Mouse (Mus musculus) cortical plate, adult 2 months (tissue): Measurements from ENCODE around the gene Nceh1.

Experiments
- CTCF ChIP-seq: fragments of 200-500 bp; IDR thresholded peaks from 2 replicates; pipeline ENCODE4 v1.5.1; 2011; ENCODE audit warnings: mild to moderate bottlenecking, control low read depth, low read length; ENCODE audit not compliant: insufficient read depth; ENCODE audit errors: extremely low read depth
- POLR2A ChIP-seq: fragments of 200-500 bp; IDR thresholded peaks from 2 replicates; pipeline ENCODE4 v1.6.1; 2011; ENCODE audit warnings: mild to moderate bottlenecking, low read length, control low read depth; ENCODE audit not compliant: insufficient read depth; ENCODE audit errors: extremely low read depth

GRCm38 (mm10) chr3:27317288-27318024, 134.7 kb downstream of the Nceh1 start:
- TF ChIP-seq CTCF: no peak
- TF ChIP-seq POLR2A: no peak
